Mouse (Mus musculus) megakaryocyte, adult 5-6 weeks (primary cell): ENCODE measurements at regions not wholly inside any gene's neighbourhood (a gene's known extent, or its start where the extent isn't known, plus 50 kb on each side); places are given as distances from the start of the nearest gene placed in this dataset.

Experiments used
- ATAC-seq: 2 replicates; pipeline ENCODE4 v1.8.0; 2016; ENCODE audit warnings: mild to moderate bottlenecking, inconsistent platforms; ENCODE audit not compliant: poor library complexity, severe bottlenecking

DNA sequence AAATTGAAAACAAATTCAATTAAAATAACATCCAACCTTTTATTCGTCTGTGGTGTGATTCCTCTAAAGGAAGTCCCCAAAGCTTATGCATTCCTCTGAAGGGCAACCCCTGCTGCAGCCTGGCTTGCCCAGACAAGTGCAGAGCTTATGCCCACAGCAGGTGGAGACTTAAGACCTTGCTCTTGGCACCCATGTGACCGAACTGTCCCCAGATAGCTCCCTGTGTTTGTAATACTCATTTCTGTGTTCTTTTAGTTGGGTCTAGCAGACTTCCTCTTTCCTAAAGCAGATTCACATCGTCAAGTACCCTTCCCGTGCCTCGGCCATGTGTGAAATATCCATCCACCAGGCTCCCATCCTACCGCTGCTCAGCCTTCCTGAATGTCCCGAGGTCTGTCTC is 723.1 kb upstream of the 4930452B06Rik start:
- peak; percentile 27; the same call in 1 of the 2 replicates for ATAC-seq
